Comparison of ENCODE assay signal across 8 mouse cellular contexts in genomic region chr4:88033216-88033653, GRCm38 (mm10). TPM values are rescaled to one million over a fixed set of nuclear protein-coding genes. Genes with fewer than 3 reads are reported as not detected.
DNase-seq lines count a peak whose midpoint lies in the region; ATAC-seq lines count a peak whose summit lies in the region.

Gene Mllt3 (minus strand): TSS chr4:88033364.

- H3K4me2 ChIP-seq in heart, embryonic 14.5 days (ENCODE audit: low read length), result peak within 1 kb of the TSS; percentile 93
- peak within 1 kb of the TSS; percentile 99 for H3K4me2 ChIP-seq in liver, embryonic 13.5 days
- H3K4me2 ChIP-seq in stomach, embryonic 16.5 days (ENCODE audit: low read depth, low read length), result peak within 1 kb of the TSS; percentile 96

- H3K27me3 ChIP-seq in heart, embryonic 14.5 days (ENCODE audit: control insufficient read depth, insufficient read depth, low read length), result no peaks in the 10 kb centered on the region
- peaks cover 13% of the 10 kb centered on the region; the same call in 1 of the 2 replicates for H3K27me3 ChIP-seq in liver, embryonic 13.5 days
- no peaks in the 10 kb centered on the region for H3K27me3 ChIP-seq in stomach, embryonic 16.5 days (ENCODE audit: control insufficient read depth, insufficient read depth, low read length)

- peak; percentile 92 for ATAC-seq in heart, embryonic 14.5 days (ENCODE audit: insufficient number of reproducible peaks, insufficient read depth, low FRiP score, low read depth)
- peak; percentile 98 for ATAC-seq in liver, embryonic 13.5 days (ENCODE audit: low read depth)
- peak; percentile 96 for ATAC-seq in stomach, embryonic 16.5 days (ENCODE audit: insufficient read depth, low FRiP score)

- H3K9ac ChIP-seq in heart, embryonic 14.5 days (ENCODE audit: low read length), result peak within 1 kb of the TSS; percentile 87
- H3K9ac ChIP-seq in liver, embryonic 13.5 days, result peak within 1 kb of the TSS; percentile 76
- H3K9ac ChIP-seq in stomach, embryonic 16.5 days (ENCODE audit: low read length), result peak within 1 kb of the TSS; percentile 91

- peaks cover 3% of the 10 kb centered on the region; the same call in 1 of the 2 replicates for H3K4me1 ChIP-seq in brown adipose tissue, adult 24 weeks (ENCODE audit: control insufficient read depth, insufficient read depth, insufficient read length, low read length)
- peaks cover 4 to 19% of the 10 kb centered on the region in 2 experiments for H3K4me1 ChIP-seq in heart, embryonic 14.5 days (ENCODE audit: control insufficient read depth in 2 of 2, insufficient read depth in 2 of 2, low read length in 2 of 2)
- H3K4me1 ChIP-seq in liver, embryonic 13.5 days (replicated peaks), result peaks cover 37% of the 10 kb centered on the region
- peaks cover 7% of the 10 kb centered on the region for H3K4me1 ChIP-seq in stomach, embryonic 16.5 days (ENCODE audit: control insufficient read depth, insufficient read depth, low read length)

- WGBS in heart, embryonic 14.5 days, result 1% methylated on average over 28 of the region's 37 CpGs
- WGBS in liver, embryonic 13.5 days (ENCODE audit: insufficient replicate concordance), result under 1% methylated on average over 37 of the region's 37 CpGs
- under 1% methylated on average over 37 of the region's 37 CpGs for WGBS in stomach, embryonic 16.5 days

- no peak within 1 kb of the TSS for H3K27ac ChIP-seq in brown adipose tissue, adult 24 weeks (replicated peaks; ENCODE audit: low read depth, low read length)
- H3K27ac ChIP-seq in heart, embryonic 14.5 days (replicated peaks in 1 of 2; ENCODE audit: control insufficient read depth in 1 of 2, insufficient read depth in 1 of 2, low read depth in 2 of 2, low read length in 2 of 2), result peak within 1 kb of the TSS; percentile 91 to 97
- peak within 1 kb of the TSS; percentile 86 for H3K27ac ChIP-seq in liver, embryonic 13.5 days
- peak within 1 kb of the TSS; percentile 96 for H3K27ac ChIP-seq in stomach, embryonic 16.5 days (ENCODE audit: low read length)

- DNase-seq in CD4-positive, CD25-positive, alpha-beta regulatory T cell, adult 2 months (ENCODE audit: low read depth, low spot score), result peak; percentile 99
- DNase-seq in fat pad, adult 2 months (ENCODE audit: extremely low read depth, low read depth, low spot score), result peak; percentile 30
- DNase-seq in kidney, postnatal 14 days, result peak; percentile 98
- DNase-seq in liver, embryonic 13.5 days, result peak; percentile 92
- peak; percentile 97 for DNase-seq in neural tube, embryonic 10.5 days (ENCODE audit: extremely low spot score, low spot score)

- H3K36me3 ChIP-seq in heart, embryonic 14.5 days (ENCODE audit: control insufficient read depth, insufficient read depth, low read length), result peaks cover 8% of the 10 kb centered on the region; the same call in 1 of the 2 replicates
- H3K36me3 ChIP-seq in liver, embryonic 13.5 days, result no peaks in the 10 kb centered on the region
- no peaks in the 10 kb centered on the region for H3K36me3 ChIP-seq in stomach, embryonic 16.5 days (ENCODE audit: control insufficient read depth, insufficient read depth, low read length)

- no peaks in the 10 kb centered on the region for H3K9me3 ChIP-seq in heart, embryonic 14.5 days (ENCODE audit: control insufficient read depth, low read length)
- H3K9me3 ChIP-seq in liver, embryonic 13.5 days (replicated peaks), result no peaks in the 10 kb centered on the region
- H3K9me3 ChIP-seq in stomach, embryonic 16.5 days (replicated peaks; ENCODE audit: control insufficient read depth, low read length), result no peaks in the 10 kb centered on the region

- H3K4me3 ChIP-seq in brown adipose tissue, adult 24 weeks (ENCODE audit: insufficient read depth, low read depth, low read length), result peak within 1 kb of the TSS; percentile 82
- peak within 1 kb of the TSS; percentile 84 to 96 for H3K4me3 ChIP-seq in heart, embryonic 14.5 days (ENCODE audit: control insufficient read depth in 1 of 2, insufficient read depth in 1 of 2, low read depth in 1 of 2, low read length in 2 of 2)
- peak within 1 kb of the TSS; percentile 80 for H3K4me3 ChIP-seq in liver, embryonic 13.5 days (replicated peaks)
- H3K4me3 ChIP-seq in stomach, embryonic 16.5 days (replicated peaks; ENCODE audit: low read length), result peak within 1 kb of the TSS; percentile 88

RNA-seq across cellular contexts. Expression of gene Mllt3, which starts in this region (rescaled TPM):
- polyA plus RNA-seq in brown adipose tissue, adult 24 weeks (2012; ENCODE audit: insufficient read depth, insufficient read length, missing spikeins), result 14.9 and 16.8 TPM in 2 replicates
- polyA plus RNA-seq in heart, embryonic 14.5 days (2014; fragmentation: Nextera tagmentation; extraction: Ambion mirVana), result 26.7 and 33.0 TPM in 2 replicates
- polyA plus RNA-seq in liver, embryonic 13.5 days (2015; fragmentation: Nextera tagmentation; extraction: Ambion mirVana), result 107 and 116 TPM in 2 replicates
- 33.0 and 41.5 TPM in 2 replicates for polyA plus RNA-seq in stomach, embryonic 16.5 days (2015; fragmentation: Nextera tagmentation; extraction: Ambion mirVana)

Comparison
In these comparisons a context has a peak if more than half of its experiments do, and no peak if none do; other contexts are left out.
1. DNase-seq: peak in every context shown above with its lines; median percentile 99 in CD4-positive, CD25-positive, alpha-beta regulatory T cell, adult 2 months; 98 in kidney, postnatal 14 days; 97 in neural tube, embryonic 10.5 days; 92 in liver, embryonic 13.5 days; 30 in fat pad, adult 2 months.